In the genomic region with DNA sequence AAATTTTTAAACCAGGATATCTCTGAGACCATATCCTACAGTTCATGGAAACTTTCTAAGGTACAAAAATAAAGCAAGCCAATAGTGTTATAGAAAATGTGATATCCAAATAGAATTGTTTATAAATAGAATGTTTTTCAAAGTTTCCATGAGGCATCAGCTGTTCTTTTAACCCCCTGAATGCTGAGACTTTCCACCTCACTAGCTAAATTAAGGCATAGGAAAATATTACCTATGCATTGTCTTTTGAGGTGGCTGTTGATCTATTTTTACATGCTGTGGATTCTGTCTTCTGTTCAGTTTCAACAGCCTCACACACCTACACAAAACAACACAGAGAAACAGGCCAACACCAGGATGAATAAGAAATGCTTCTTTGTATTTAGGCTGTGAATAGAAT, we compare ENCODE assay signal across 15 mouse cellular contexts.
"Had no signal": no experiment of that assay in that cellular context is flagged by ENCODE, and none has a peak within 500 bp of the region (broad histone marks: within the 10 kb centered on the region; RNA-seq: fewer than 3 reads in every experiment).

No protein-coding gene starts in this region.

- H3K9me3 ChIP-seq: neural tube, embryonic 12.5 days; neural tube, embryonic 13.5 days; neural tube, embryonic 15.5 days; stomach, embryonic 15.5 days had no signal

- H3K9ac ChIP-seq: neural tube, embryonic 12.5 days; neural tube, embryonic 13.5 days; neural tube, embryonic 15.5 days; stomach, embryonic 15.5 days had no signal

- H3K27me3 ChIP-seq: neural tube, embryonic 12.5 days; neural tube, embryonic 13.5 days; neural tube, embryonic 15.5 days; stomach, embryonic 15.5 days had no signal

- H3K36me3 ChIP-seq: neural tube, embryonic 12.5 days; neural tube, embryonic 13.5 days; neural tube, embryonic 15.5 days; stomach, embryonic 15.5 days had no signal

- DNase-seq: retina, postnatal 1 day; right cerebral cortex, adult 18-20 months; right cerebral cortex, postnatal 14 days; right cerebral cortex, postnatal 25 days; right cerebral cortex, postnatal 4 days; spleen, adult 18-20 months; thymus, adult 18-20 months; thymus, adult 2 months; thymus, postnatal 25 days; thymus, postnatal 36 days; thymus, postnatal 4 days had no signal

- H3K4me3 ChIP-seq: neural tube, embryonic 12.5 days; neural tube, embryonic 13.5 days; neural tube, embryonic 15.5 days; stomach, embryonic 15.5 days had no signal

- H3K27ac ChIP-seq: neural tube, embryonic 12.5 days; neural tube, embryonic 13.5 days; neural tube, embryonic 15.5 days; stomach, embryonic 15.5 days had no signal

- H3K4me1 ChIP-seq: neural tube, embryonic 12.5 days; neural tube, embryonic 13.5 days; neural tube, embryonic 15.5 days; stomach, embryonic 15.5 days had no signal

- H3K4me2 ChIP-seq: neural tube, embryonic 12.5 days; neural tube, embryonic 13.5 days; neural tube, embryonic 15.5 days; stomach, embryonic 15.5 days had no signal
